Mouse (Mus musculus) midbrain, postnatal 0 days (tissue): ENCODE measurements around the gene Mars2. TPM values are rescaled to one million over a fixed set of nuclear protein-coding genes. Genes with fewer than 3 reads are reported as not detected.

ENCODE experiments used
- ATAC-seq: fragments of 200-750 bp; cut with Nextera tagmentation; 2 replicates; pipeline ENCODE4 v1.8.0; 2017; ENCODE audit warnings: moderate number of reproducible peaks, mild to moderate bottlenecking, moderate TSS enrichment, moderate library complexity; ENCODE audit not compliant: low FRiP score
- DNase-seq: peaks from one replicate; pipeline ENCODE4 v3.0.0-alpha.2; 2015; ENCODE audit warnings: low spot score
- H3K27ac ChIP-seq: fragments of 300-500 bp; sonication (generic); 2 replicates; pipeline ENCODE4 v1.5.1; 2014; ENCODE audit warnings: low read depth, mild to moderate bottlenecking, low read length, mixed read lengths
- H3K27me3 ChIP-seq: fragments of 300-500 bp; sonication (generic); 2 replicates; pipeline ENCODE4 v1.6.1; 2014; ENCODE audit warnings: low read length, control low read depth, mixed read lengths; ENCODE audit not compliant: insufficient read depth
- H3K36me3 ChIP-seq: fragments of 300-500 bp; sonication (generic); 2 replicates; pipeline ENCODE4 v1.6.1; 2014; ENCODE audit warnings: low read length, control low read depth, mixed read lengths; ENCODE audit not compliant: insufficient read depth
- H3K4me1 ChIP-seq: fragments of 300-500 bp; sonication (generic); 2 replicates; pipeline ENCODE4 v1.6.1; 2014; ENCODE audit warnings: mild to moderate bottlenecking, control low read depth, antibody characterized with exemption, low read length, mixed read lengths; ENCODE audit not compliant: insufficient read depth
- H3K4me2 ChIP-seq: fragments of 300-500 bp; sonication (generic); 2 replicates; pipeline ENCODE4 v1.6.1; 2014; ENCODE audit warnings: low read depth, mild to moderate bottlenecking, low read length, mixed read lengths; ENCODE audit not compliant: poor library complexity, severe bottlenecking
- H3K4me3 ChIP-seq: fragments of 300-500 bp; sonication (generic); 2 replicates; pipeline ENCODE4 v1.5.1; 2014; ENCODE audit warnings: low read depth, mild to moderate bottlenecking, low read length, moderate library complexity
- H3K9ac ChIP-seq: fragments of 300-500 bp; sonication (generic); replicated peaks from 2 replicates; pipeline ENCODE4 v1.6.1; 2014; ENCODE audit warnings: mild to moderate bottlenecking, low read length, moderate library complexity, mixed read lengths; ENCODE audit not compliant: poor library complexity, severe bottlenecking
- H3K9me3 ChIP-seq: fragments of 300-500 bp; sonication (generic); 2 replicates; pipeline ENCODE4 v1.6.1; 2016; ENCODE audit warnings: low read length, control low read depth
- CTCF ChIP-seq: IDR thresholded peaks from 2 replicates; pipeline ENCODE4 v1.5.1; 2016; ENCODE audit warnings: antibody characterized with exemption, mild to moderate bottlenecking
- WGBS: fragments of 180-500 bp; shearing (Covaris S2); extraction: QIAGEN DNeasy Blood & Tissue Kit; methylation state at CpG from one replicate; pipeline ENCODE4 v1.1.7; 2014; 5-methylcytosine and 5-hydroxymethylcytosine counted together
- polyA plus RNA-seq: library from polyadenylated mRNA; unstranded; fragments of >200 nt; fragmentation: Nextera tagmentation; extraction: Ambion mirVana; gene quantifications from 2 replicates; pipeline ENCODE4 v1.2.1, GENCODE M21; 2015
- total RNA-seq: library from RNA; depleted of rRNA; stranded (reverse); fragments of >200 nt; gene quantifications from 2 replicates; pipeline ENCODE4 v1.2.3, GENCODE M21; 2014

Gene Mars2
- total and polyA plus RNA-seq, 2 experiments from 2014 or later, result 2.5 to 11.6 TPM

GRCm38 (mm10) chr1:55195021-55195420 is 42.0 kb upstream of the Mars2 start:
- no peak for ATAC-seq
- no peak overlapping the region for H3K9ac ChIP-seq
- no peak for TF ChIP-seq CTCF
- H3K4me2 ChIP-seq, result no peak overlapping the region
- H3K36me3 ChIP-seq, result no peaks in the 10 kb centered on the region
- H3K4me3 ChIP-seq, result no peak overlapping the region
- peak; percentile 50 for DNase-seq
- no peaks in the 10 kb centered on the region for H3K9me3 ChIP-seq
- no peak overlapping the region for H3K27ac ChIP-seq
- H3K4me1 ChIP-seq, result no peaks in the 10 kb centered on the region
- no peaks in the 10 kb centered on the region for H3K27me3 ChIP-seq
- 52% methylated on average over 4 of the region's 4 CpGs for WGBS

DNA sequence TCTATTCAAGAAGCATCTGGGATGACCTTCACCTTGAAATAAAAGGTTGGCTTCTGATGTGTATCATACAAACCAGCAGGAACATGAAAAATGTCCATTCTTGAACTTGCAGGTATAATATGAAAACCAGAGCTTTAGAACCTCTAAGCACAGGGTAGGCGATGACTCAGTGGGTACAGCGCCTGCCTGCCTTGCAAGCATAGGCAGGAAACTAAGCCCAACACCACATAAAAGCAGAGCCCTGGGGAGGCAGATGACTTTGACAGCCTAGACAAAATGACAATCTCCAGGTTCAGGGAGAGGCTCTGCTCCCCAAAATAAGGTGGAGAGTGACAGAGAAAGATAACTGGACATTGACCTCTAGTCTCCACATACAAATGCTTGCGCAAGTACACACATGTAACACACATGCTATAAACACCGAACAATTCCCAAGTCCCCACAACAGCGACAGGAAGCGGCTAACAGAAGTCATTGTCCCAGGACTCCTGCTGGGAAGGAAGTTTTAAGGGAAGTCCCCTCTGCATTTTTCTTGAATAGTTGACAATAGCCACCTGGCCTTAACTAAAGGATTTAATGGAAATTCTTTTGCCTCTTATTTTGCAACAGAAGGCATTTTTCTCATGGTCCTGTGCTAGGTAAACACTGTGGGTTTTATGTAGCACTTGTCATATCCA is 40.5 kb upstream of the Mars2 start:
- no peak for ATAC-seq
- no peak overlapping the region for H3K27ac ChIP-seq
- H3K4me2 ChIP-seq, result no peak overlapping the region
- no peak overlapping the region for H3K4me3 ChIP-seq
- WGBS, result 53% methylated on average over 6 of the region's 6 CpGs
- no peaks in the 10 kb centered on the region for H3K36me3 ChIP-seq
- H3K27me3 ChIP-seq, result no peaks in the 10 kb centered on the region
- H3K4me1 ChIP-seq, result no peaks in the 10 kb centered on the region
- no peak overlapping the region for H3K9ac ChIP-seq
- no peaks in the 10 kb centered on the region for H3K9me3 ChIP-seq
- no peak for DNase-seq
- TF ChIP-seq CTCF, result no peak

DNA sequence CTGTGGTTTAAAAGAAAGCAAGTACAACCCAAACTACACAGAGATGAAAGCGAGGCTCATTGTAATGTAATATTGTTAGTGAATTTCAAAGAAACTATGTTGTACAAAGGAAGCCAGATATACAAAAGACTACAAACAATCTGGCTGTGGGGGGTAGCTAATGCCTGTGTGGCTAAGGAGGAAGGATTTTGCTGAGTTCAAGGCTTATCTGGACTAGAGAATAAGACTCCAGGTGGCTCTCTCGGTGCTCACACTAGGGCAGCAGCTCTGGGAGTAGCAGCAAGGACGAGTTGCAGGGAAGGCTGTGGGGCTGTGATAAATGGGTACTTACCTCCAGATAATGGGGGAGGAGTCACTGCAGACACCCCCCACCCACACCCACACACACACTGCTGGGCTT is 38.3 kb upstream of the Mars2 start:
- DNase-seq (no peak), ATAC-seq (no peak)
- WGBS, result 10% methylated on average over 3 of the region's 3 CpGs
- Histone ChIP-seq H3K9me3 (no peaks in the 10 kb centered on the region), H3K36me3 (no peaks in the 10 kb centered on the region), H3K4me3 (no peak overlapping the region), H3K4me2 (no peak overlapping the region), H3K4me1 (no peaks in the 10 kb centered on the region), H3K9ac (no peak overlapping the region), H3K27me3 (no peaks in the 10 kb centered on the region), H3K27ac (no peak overlapping the region)
- no peak for TF ChIP-seq CTCF

DNA sequence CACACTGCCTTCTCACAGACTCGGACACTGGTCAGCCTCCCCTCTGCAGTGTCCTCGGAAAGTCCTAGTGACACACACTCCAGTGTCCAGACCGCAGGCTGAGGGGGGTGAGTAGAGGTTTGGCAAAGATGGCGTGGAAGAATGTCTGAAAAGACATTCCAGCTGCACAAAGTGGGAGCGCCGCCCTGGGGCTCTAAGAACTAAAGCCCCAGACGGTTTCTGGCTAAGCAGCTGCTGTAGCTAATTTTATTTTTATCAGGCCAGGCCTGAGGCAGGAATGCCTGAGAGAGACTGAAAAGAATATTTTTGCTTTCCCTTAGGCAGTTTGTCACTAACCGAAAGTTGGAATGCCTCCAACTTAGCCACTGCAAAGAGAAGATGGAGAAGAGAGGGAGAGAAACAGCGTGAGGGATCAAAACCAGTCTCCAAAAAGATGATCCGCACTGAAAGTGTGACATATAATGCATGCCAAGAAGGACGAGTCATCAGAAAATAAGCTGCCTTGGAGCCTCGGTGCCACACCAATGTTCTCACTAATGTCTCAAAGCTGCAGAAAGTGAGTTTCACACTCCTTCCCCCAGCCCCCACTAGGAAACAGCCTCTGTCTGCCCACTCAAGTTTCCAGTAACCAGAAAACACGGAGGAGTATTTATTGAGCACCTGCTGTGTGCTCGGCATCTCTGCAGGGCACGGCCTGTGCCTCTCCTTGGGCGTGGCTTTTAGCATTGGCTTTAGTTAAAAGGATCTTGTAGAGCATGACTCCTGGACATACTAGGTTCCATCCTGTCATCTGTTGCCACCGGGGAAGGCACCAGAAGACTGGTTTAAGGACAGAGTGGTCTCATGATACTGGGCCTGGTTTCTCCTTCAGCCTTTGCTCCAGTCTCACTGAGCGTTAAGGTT is 34.9 kb upstream of the Mars2 start:
- peak; percentile 55 for DNase-seq
- Histone ChIP-seq H3K4me1 (no peaks in the 10 kb centered on the region), H3K36me3 (no peaks in the 10 kb centered on the region), H3K4me2 (no peak overlapping the region), H3K9me3 (no peaks in the 10 kb centered on the region), H3K4me3 (no peak overlapping the region), H3K27ac (peak overlapping the region; percentile 43; the same call in 1 of the 2 replicates), H3K27me3 (no peaks in the 10 kb centered on the region), H3K9ac (no peak overlapping the region)
- no peak for TF ChIP-seq CTCF
- peak; percentile 63 for ATAC-seq
- WGBS, result 41% methylated on average over 18 of the region's 18 CpGs

GRCm38 (mm10) chr1:55205808-55206327 is 31.1 kb upstream of the Mars2 start:
- DNase-seq (no peak), ATAC-seq (no peak)
- Histone ChIP-seq H3K27ac (no peak overlapping the region), H3K36me3 (no peaks in the 10 kb centered on the region), H3K4me1 (no peaks in the 10 kb centered on the region), H3K27me3 (no peaks in the 10 kb centered on the region), H3K4me3 (no peak overlapping the region), H3K9ac (no peak overlapping the region), H3K4me2 (no peak overlapping the region), H3K9me3 (no peaks in the 10 kb centered on the region)
- 32% methylated on average over 5 of the region's 5 CpGs for WGBS
- no peak for TF ChIP-seq CTCF

DNA sequence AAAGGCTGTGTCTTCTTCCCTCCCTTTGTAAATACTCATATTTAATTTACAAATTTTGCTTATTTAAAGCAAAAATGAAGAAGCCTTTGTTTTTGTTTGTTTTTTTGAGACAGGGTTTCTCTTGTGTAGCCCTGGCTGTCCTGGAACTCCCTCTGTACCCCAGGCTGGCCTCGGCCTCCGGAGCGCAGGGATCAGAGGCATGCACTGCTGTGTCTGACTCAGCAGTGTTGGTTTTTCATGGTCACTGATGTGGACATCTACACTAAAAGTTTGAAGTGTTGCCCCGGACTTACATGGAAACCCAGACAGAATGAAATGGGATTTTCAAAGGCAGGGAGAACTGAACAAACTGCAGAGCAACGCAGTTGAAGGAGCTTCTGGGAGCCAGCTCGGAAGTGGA is 29.4 kb upstream of the Mars2 start:
- H3K4me3 ChIP-seq, result no peak overlapping the region
- H3K27me3 ChIP-seq, result no peaks in the 10 kb centered on the region
- no peak overlapping the region for H3K9ac ChIP-seq
- no peak overlapping the region for H3K27ac ChIP-seq
- H3K4me2 ChIP-seq, result no peak overlapping the region
- WGBS, result 89% methylated on average over 6 of the region's 6 CpGs
- no peaks in the 10 kb centered on the region for H3K4me1 ChIP-seq
- ATAC-seq, result no peak
- no peaks in the 10 kb centered on the region for H3K36me3 ChIP-seq
- no peaks in the 10 kb centered on the region for H3K9me3 ChIP-seq
- DNase-seq, result no peak
- no peak for TF ChIP-seq CTCF
